Mouse (Mus musculus) heart, adult 18-20 months (tissue): Measurements from ENCODE around the gene Cd5. TPM values are rescaled to one million over a fixed set of nuclear protein-coding genes. Genes with fewer than 3 reads are reported as not detected.

Experiments
- DNase-seq, 2 experiments: peaks; one replicate each; pipeline ENCODE4 v3.0.0; 2021 to 2022; ENCODE audit warnings: mixed read lengths in 1 of 2
- total RNA-seq, 2 experiments: library from RNA; stranded (reverse); gene quantifications; 2 replicates each; pipeline ENCODE4 v1.2.3; 2021

Cd5 gene
- total RNA-seq, 2 experiments from 2014 or later = 1.1 TPM; not detected in 1

DNA sequence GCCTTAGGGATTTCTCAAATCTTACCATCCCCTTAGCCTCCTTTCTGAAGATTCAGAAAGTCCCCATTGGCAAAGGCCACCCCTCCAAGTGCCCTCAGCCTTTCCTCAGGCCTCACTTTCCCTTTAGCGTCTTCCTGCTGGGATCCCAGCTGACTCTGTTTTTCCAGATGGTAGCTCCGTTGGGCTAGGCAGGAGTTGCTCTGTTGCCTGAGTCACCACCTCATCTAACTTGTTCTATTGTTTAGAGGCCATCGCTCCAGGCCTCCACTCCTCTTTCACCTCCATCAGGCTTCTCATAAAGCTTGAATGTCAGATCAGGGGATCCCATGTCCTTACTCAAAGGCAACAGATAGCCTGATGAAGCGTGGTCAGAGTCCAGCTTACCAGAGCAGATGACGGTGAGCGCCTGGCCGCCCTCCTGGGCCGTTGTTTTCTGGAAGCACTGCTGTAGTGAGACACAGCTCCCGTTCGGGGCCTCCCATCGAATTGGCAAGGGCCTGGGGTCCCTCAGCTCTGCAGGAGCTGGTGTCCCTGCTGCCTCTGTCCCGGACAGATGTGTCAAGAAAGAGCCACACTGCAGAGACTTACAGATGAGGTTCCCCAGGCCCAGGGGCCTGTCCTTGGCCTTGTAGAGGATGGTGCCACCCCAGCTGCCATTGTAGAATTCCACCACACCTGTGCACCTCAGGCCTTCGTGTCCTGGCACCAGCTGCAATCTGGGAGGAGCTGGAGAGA, 14.0 kb downstream of the Cd5 start:
- no peak for DNase-seq

DNA sequence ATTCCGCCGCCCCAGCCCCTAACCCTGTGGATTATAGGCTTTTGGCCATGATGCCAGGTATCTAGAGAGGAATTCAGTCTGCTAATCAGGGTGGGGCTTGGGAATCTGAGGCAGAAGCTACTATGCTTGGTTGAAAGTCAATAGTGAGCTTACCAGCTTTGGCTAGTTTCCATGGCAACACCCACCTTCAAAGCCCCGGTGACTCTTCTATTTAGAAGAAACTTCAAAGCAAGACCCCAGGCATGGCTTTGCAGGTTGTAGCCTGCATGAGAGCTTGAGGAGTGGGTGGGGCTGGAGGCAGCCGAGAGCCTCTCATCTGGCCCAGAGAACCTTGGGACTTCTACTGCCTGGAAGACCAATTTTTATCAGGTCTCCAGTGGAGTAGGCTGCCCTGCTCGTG, 15.2 kb downstream of the Cd5 start:
- no peak for DNase-seq

DNA sequence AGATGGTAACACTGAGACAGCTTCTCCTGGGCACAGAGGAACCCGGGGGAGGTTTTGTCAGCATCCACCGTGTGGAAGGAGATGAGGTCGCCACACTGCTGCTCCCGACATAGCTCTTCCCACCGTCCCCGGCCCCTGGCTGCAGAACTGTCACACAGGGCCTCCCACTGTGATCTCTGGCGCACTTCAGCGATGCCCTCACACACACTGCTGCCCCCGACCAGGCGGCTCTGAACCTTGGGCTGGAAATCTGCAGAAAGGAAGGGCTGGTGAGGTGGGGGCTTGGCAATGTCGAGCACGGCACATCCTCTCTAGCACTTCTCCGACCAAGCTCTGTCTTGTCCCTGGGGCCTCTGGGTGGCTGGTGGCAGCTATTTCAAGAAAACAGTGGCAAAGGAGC, 15.7 kb downstream of the Cd5 start:
- DNase-seq = no peak

DNA sequence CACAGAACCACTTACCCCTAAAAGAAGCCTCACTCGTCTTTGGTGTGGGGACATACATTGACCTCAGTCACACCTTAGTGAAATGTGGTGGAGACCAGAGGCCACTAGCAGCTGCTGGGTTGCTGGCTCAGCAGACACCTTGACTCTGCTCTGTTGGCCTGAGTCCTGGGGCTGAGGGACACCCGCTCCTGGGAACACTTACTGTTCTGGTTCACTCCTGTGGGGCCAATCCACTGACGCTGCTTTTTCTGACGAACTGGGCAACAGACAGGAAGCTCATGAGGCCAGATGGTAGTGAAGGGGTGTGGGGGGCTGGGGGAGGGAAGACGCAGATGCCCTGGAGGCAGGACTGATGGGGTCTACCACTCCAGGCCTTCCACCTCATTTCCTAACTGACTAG, 17.7 kb downstream of the Cd5 start:
- DNase-seq = no peak

DNA sequence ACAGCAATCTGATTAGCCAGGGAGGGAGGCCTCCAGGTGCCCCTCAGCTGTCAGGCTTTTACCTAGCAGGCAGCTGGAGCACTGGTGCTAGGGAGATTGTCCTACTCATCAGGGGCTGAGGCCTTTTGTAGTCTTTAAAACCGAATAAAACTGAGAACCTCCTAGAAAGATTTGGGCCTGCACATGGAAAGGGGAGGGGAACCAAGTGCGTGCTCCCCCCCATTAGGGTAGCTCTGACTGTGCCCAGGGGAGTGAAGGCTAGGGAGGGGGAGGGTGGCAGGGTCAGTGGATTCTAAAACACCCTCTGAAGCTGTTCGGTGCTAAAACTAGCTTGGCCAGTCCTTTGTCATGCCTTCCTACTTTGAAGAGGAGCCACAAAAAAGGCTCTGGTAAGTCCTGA, 18.3 kb downstream of the Cd5 start:
- DNase-seq = no peak

DNA sequence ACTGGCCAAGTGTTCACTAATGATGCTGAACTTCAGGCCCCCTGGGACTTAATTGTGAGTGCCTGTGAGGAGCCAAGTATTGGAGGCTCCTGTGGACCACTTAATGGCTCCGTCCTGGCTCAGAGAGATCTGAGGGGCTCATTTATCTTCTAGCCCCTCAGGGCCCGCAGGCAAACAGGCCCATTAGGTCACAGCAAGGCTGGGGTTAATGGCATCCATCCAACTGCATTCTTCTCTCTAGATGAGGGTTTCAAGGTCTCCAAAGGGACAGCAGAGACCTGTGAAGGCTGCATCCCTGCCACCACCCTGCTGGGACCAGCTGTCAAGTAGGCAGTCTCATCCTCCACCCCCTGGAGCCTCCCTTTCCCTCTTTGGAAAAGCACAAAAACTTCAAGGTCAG, 19.1 kb downstream of the Cd5 start:
- no peak for DNase-seq

DNA sequence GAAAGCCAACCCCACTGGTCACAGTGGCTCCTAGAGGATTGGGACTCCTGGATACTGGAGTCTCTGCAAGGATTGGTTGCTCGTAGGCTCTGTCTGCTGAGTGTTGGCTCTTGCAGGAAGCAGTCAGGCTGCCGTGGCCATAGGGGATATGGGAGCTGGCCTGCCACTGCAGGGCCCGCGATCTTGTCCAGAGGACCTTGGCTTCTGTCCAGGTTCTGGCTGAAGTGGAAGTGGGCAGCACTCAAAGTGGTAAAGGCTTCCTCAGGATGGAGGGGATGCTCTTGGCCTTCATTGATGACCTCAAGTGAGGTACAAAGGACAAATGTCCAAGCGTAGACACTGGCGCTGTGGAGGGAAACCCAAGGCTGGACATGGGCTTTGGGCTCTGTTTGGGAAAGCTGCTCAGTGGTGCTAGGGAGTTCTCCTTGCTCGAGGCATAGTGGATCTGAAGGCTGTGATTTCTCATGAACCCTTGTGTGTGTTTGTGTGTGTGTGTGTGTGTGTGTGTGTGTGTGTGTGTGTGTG, 20.5 kb downstream of the Cd5 start:
- DNase-seq = no peak

DNA sequence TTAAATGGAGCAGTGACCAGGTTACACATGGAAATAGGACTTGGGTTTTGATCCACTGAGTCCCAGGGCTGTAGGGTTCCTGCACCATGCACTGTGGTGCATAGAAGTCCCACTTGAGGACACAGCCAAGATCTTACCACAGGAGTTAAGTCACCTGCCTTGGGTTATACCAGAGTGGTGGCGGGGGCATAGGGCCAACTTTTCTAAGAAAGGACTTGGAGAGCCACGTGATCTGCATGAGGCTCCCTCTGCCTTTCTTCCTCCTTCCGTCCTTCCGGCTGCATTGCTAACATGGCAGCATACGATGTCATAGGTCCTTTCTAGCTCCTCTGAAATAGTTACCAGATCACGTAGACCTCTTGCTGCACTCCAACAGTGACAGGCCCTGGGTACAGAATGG, 23.3 kb downstream of the Cd5 start:
- DNase-seq = no peak

DNA sequence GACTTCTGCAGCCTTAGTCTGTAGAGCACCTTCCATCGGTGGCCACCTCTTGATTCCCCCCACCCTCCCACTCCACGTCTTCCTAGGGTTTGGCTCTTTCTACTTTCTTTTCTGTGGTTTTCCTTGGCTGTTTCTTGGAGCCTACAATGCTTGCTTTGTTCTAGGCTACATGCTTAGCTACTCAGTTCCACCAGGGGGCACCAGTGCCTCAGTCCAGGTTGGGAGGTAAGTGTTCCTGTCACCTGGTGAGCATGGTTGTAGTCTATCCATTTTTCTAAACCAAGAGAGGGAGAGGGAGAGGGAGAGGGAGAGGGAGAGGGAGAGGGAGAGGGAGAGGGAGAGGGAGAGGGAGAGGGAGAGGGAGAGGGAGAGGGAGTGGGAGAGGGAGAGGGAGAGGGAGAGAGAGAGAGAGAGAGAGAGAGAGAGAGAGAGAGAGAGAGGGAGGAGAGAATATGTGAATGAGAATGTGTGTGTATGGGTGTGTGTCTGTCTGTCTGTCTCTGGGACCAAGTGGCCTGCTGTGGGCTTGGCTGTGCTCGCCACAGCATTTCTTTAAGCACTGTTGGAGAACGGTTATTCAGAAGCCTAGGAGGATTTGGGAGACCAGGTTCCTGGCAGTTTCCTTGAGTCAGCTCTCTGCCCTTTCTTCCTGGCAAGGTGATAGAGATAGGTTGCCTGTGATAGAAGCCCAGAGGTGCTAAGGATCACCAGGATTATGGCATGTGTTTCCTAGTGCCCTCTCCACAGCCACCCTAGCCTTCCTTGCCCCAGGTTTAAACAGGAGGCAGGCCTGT, 23.9 kb downstream of the Cd5 start:
- DNase-seq = peak; percentile 57 to 79

DNA sequence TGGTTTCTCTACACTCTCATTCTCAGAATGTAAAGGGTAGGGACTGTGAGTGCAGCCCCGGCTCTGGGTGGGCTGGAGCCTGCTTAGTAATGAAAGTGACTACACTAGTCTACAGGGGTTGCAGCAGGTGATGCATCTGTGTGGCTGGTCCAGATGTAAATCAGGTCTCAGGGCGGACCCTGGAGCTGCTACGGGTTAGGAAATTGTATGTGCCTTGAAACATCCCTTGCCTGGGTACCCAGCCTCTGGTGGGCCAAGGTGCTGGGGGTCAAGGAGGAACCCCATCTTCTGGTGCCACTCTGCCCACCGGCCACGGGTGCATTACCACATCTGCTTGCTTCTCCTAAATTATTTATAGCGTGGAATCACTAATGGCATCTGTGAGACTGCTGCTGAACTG, 24.6 kb downstream of the Cd5 start:
- DNase-seq = no peak

DNA sequence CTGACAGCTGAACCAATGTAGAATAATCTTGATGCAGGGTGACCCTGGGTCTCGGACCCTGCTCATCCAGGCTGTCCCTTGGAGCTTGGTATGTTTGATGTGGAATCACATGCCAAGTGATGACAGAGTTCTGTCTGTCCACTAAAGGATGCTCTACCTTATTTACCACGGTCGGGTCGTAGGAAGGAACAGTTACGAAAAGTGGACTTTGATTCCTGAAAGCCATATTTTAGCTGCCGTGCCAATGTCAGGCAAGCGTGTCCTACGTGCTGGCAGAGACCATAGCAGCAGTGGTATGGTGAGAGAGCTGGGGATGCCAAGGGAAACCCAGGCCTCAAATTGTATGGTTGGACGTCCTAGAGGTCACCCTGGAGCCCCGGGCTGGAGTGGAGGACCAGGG, 25.3 kb downstream of the Cd5 start:
- no peak for DNase-seq

DNA sequence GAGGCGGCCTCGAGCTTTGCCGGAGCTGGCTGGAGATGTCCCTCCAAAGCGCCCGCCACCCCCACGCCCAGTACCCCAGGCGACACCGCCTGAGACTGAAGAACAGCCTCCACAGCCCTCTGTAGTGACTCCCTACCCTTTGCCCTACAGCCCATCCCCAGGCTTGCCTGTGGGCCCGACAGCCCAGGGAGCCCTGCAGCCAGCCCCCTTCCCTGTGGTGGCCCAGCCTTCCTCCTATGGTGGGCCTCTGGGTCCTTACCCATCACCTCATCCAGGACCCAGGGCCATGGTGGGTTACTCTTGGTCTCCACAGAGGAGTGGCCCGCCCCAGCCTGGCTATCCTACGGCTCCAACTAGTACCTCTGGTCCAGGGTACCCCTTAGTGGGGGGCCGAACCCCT, 26.2 kb downstream of the Cd5 start:
- DNase-seq = no peak

DNA sequence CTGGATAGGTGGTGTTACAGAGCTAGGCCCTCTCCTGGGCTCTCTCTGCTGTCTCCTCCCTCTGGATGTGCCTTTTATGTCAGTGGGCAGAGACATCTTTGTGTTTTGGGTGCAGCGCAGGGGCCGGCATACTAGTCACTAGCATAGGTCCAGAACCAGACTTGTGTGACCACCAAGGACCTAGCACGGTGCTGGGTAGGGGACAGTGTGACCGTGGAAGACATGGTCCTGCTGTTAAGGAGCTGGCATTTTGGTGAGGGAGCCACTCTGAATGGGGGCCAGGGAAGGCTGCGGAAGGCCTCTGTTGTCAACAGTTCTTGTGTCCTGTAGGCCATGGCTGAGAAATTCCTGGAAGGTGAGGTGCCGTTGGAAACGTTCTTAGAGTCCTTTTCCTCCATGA, 26.6 kb downstream of the Cd5 start:
- no peak for DNase-seq

DNA sequence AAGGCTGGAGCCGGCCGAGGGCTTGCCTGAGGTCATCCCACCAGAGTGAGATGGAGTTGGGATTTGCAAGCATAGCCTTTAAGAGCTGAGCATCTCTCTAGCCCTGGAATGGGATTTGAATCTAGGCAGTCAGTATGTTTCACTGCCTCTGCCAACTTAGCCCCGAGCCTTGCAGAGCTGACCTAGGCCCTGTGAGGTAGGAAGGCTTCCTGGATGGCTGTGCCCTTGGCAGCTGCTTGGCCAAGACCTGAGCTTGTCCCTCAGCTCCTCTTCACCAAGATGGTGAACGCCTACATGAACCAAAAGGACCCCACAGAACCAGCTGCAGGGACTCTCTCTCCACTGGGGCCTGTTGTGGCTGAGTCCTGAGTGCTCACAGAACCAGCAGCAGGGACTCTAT, 28.1 kb downstream of the Cd5 start:
- DNase-seq = no peak

DNA sequence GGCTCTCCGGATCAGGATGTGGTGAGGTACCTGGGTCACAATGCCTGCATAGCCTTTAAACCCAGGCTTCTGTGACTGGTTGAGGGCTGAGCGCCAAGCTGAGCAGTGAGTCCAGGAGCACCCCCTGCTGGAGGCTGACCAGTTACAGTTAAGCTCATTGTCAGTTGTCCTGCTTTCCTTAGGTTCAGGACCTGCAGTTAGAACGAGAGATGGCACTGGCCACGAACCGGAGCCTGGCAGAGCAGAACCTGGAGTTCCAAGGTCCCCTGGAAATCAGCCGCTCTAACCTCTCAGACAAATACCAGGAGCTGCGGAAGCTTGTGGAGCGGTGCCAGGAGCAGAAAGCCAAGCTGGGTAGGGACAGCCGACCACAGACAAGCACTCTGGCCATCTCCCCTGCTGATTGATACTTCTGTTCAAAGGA, 28.7 kb downstream of the Cd5 start:
- DNase-seq = peak; percentile 61 to 80

DNA sequence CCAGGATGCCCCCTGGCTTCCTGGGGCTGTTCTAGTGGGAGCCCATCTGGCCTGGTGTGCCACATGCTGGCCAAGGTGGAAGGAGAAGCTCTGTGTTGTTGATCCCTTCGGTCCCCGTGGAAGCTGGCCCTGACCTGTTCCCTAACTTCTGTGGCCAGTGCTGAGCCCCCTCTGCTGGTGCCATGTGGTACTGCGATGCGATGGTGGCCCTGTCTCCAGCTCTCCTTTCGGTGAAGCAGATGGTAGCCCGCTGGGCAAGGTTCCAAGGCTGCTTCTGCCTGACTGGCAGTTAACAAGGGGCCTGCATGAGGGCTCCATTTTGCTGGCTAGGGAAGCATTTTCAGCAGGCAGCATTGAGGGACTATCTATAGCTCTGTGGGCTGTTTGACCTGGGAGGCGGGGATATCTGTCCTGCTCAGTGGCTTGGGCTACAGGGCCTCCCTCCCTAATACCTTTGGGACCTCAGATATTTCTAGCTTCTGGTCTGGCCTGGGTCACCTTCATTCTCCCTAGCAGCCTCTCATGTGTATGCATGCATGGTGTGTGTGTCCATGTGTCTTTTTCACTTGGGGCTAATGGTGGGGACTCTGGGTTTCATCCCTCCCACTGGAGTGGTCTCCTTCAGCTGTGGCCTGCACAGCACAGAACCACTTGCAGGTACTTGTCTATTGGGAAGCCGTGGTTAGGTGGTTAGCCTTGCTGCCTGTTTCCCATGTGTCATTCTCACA, 29.3 kb downstream of the Cd5 start:
- peak; percentile 92 to 96 for DNase-seq

DNA sequence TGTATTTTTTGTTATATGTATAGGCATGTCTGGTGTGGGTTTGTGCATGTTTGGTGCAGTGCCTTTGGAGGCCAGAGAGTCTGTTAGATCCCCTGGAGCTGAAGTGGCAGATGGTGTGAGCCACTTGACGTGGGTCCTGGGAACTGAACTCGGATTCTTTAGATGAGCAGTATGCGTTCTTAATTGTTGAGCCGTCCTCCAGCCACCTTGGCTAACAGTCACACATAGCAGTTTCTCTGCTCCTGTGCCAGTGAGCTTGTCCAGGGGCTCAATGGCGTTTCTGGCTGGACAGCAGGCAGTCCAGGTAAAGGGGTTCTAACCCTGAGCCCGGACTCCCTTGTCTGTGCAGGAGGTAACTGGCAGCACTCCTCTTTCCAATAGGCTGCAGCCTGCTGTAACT, 29.9 kb downstream of the Cd5 start:
- no peak for DNase-seq

DNA sequence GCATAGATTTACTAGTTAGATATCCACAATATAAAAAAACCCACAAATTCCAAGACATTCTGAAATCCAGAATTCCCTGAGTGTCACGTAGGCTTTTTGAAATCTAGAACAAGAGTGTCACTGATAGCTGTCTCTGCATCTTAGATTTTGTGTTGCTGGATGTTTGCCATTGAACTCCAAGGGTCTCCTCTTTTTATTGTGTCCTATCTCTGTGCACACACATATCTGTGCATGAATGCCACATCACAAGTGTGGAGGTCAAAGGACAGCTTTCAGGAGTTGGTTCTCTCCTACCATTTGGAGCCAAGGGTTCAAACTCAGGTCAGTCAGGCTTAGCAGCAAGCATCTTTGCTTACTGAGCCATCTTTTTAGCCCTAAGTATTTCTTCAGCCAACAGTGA, 30.9 kb downstream of the Cd5 start:
- no peak for DNase-seq

DNA sequence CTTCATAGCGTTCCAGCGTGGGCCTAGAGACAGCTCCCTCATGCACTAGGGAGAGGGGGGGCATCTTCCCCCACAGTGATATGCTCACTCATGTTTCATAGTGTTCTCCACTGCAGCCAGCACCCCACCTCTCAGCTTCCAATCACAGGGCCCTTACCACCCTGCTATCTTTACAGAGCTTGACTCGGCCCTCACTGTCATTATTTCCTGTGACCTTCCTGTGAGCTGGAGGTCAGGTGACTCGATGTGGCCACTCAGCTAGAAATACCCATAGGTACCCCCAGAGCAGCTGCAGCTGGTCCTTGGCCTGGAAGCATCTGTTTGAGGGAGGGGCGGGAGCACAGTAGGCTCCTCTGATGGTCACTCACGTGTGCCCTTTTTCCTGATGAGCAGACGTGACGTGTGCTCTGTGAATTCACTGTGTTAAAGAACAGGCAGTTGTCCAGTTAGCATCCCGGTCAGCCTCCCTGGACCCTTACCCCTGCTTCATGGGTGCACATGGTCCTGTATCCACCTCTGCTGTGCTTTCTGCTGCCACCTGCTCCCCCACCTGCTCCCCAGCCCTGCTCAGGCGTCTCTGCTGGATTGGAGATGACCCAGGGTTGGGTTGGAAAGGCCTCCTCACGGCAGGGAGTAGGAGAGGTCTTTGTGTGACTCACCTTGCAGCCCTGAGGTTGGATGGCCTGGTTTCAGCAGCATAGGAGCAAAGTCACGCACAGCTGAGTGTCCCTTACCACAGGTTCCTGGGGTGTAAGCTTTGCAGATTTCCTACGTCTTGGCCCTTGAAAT, 31.5 kb downstream of the Cd5 start:
- DNase-seq = no peak

DNA sequence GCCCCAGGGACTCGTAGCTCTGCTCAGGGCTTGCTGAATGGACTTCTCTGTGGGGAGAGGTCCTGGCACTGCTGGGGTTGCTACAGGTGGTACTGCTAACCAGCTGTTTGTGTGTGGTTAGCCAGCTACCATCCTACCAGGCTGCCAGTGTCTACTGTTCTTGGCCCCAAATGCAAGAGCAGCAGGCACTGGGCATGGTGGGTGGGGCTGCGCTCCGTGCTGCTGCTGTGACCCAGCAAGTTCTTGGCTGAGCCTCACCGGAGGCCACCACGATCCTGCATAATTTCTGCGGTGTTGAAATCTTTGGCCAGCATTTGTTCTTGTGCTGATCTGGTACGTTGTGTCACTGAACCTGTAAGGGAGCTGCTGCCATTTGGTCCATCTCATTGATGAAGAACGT, 35.3 kb downstream of the Cd5 start:
- DNase-seq = peak in 1 of 2 experiments; percentile 38

DNA sequence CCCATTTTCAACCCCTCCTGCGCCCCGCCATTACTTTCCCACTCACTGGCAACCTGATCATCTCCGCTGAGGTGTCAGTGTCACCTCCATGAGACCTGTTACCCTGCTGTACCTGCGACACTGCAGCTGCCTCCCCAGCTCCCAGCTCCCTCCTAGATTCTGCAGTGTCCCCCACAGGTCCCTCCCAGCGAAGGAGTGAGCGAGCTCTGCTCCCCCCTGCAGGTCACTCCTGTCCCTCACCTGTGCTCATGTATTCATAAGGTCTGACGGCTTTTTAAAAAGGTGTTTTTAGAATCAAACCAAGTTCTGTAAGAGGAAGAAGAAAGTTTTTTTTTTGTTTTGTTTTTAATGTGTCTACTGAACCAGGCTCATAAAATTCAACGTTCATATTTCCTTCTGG, 36.7 kb downstream of the Cd5 start:
- no peak for DNase-seq
